Mouse (Mus musculus): Measurements from ENCODE around the gene Alkbh6. TPM values are rescaled to one million over a fixed set of nuclear protein-coding genes. Genes with fewer than 3 reads are reported as not detected.

Alkbh6 gene
- polyA plus RNA-seq, 1 experiment from 2014 or later: 92.9 TPM

DNA sequence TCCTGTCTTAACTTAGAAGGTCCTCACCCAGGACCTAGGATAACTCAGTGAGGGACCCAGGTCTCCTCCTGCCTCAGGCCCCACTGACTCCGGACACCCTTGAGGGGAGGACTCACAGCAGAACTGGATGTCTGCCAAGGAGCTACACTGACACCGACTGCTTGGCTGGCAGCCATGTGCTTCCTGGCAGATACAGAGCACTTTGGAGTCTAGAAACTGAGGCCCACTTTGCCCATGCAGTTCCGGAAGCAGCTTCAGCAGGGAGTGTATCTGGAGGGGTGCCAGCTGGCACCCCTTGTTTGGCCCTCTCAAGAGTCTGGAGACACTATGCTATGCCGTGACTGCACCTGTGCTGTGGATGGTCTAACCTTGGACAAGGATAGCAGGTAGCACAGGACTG lies 24.9 kb downstream of the Alkbh6 start:
- WGBS: 75% methylated on average over 4 of the region's 4 CpGs
- Histone ChIP-seq H3K4me1 (peaks cover 13% of the 10 kb centered on the region), H3K9ac (replicated peaks) (no peak overlapping the region), H3K27me3 (peaks cover 44% of the 10 kb centered on the region), H3K27ac (replicated peaks) (no peak overlapping the region), H3K9me3 (no peaks in the 10 kb centered on the region), H3K4me2 (replicated peaks) (no peak overlapping the region), H3K36me3 (no peaks in the 10 kb centered on the region), H3K4me3 (no peak overlapping the region)
- no peak for ATAC-seq (ENCODE audit: low FRiP score, low read depth)

- Histone ChIP-seq H3K4me2 (replicated peaks) (no peak overlapping the region), H3K36me3 (no peaks in the 10 kb centered on the region), H3K9ac (replicated peaks) (0 out of 2 replicates have a peak overlapping the region, but pooled peaks have one; percentile 6), H3K4me3 (no peak overlapping the region), H3K9me3 (no peaks in the 10 kb centered on the region), H3K27ac (replicated peaks) (no peak overlapping the region), H3K4me1 (peaks cover 13% of the 10 kb centered on the region), H3K27me3 (peaks cover 48% of the 10 kb centered on the region)
- ATAC-seq (ENCODE audit: low FRiP score, low read depth): no peak
- WGBS: 60% methylated on average over 5 of the region's 5 CpGs
Measured at GRCm38 (mm10) chr7:30334563-30334962, 26.0 kb downstream of the Alkbh6 start.

DNA sequence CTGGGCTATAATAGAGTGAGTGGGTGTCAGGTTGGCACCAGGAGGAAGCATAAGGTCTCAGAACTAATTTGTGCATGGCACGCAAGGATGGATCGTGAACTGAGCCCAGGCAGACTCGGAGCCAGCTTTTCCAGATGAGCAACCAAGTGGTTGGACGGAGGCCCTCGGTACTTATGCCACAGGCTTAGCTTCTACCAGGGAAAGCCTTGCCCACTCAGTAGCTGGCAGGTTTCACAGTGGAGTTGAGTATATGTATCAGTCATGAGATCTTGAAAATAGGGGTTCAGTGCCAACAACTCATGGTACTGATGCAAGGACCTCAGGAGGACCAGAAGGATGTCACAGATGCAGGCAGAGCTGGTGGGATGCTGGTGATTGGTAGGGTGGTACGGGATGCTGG lies 27.2 kb downstream of the Alkbh6 start:
- H3K9ac ChIP-seq (replicated peaks): no peak overlapping the region
- H3K4me2 ChIP-seq (replicated peaks): no peak overlapping the region
- no peak overlapping the region for H3K27ac ChIP-seq (replicated peaks)
- WGBS: 77% methylated on average over 6 of the region's 6 CpGs
- H3K4me1 ChIP-seq: peaks cover 13% of the 10 kb centered on the region
- H3K36me3 ChIP-seq: no peaks in the 10 kb centered on the region
- no peak for ATAC-seq (ENCODE audit: low FRiP score, low read depth)
- H3K4me3 ChIP-seq: no peak overlapping the region
- H3K9me3 ChIP-seq: no peaks in the 10 kb centered on the region
- H3K27me3 ChIP-seq: peaks cover 48% of the 10 kb centered on the region

DNA sequence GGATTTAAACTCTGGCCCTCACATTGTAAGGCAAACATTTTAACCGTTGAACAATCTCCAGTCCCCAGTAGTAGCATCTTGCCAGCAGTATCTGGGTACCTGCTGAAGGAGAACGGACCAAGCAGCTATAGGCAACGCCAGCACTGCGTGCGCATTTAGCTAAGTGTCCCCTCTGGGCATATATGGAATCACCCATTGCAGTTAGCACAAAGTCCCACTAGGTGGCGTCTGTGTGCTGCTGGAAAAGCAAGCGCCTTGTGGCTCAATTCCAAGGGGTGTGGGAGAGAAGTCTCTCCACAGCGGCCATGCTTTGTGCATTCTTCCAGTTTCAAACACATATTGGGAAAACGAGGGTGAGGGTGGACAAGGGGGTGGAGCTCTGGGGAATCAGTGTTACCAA lies 27.9 kb downstream of the Alkbh6 start:
- Histone ChIP-seq H3K4me1 (peaks cover 11% of the 10 kb centered on the region), H3K9ac (replicated peaks) (no peak overlapping the region), H3K36me3 (no peaks in the 10 kb centered on the region), H3K4me2 (replicated peaks) (no peak overlapping the region), H3K27me3 (peaks cover 44% of the 10 kb centered on the region), H3K27ac (replicated peaks) (no peak overlapping the region), H3K9me3 (no peaks in the 10 kb centered on the region), H3K4me3 (no peak overlapping the region)
- ATAC-seq (ENCODE audit: low FRiP score, low read depth): no peak; the same call in 1 of the 2 replicates
- WGBS: 2% methylated on average over 9 of the region's 9 CpGs

DNA sequence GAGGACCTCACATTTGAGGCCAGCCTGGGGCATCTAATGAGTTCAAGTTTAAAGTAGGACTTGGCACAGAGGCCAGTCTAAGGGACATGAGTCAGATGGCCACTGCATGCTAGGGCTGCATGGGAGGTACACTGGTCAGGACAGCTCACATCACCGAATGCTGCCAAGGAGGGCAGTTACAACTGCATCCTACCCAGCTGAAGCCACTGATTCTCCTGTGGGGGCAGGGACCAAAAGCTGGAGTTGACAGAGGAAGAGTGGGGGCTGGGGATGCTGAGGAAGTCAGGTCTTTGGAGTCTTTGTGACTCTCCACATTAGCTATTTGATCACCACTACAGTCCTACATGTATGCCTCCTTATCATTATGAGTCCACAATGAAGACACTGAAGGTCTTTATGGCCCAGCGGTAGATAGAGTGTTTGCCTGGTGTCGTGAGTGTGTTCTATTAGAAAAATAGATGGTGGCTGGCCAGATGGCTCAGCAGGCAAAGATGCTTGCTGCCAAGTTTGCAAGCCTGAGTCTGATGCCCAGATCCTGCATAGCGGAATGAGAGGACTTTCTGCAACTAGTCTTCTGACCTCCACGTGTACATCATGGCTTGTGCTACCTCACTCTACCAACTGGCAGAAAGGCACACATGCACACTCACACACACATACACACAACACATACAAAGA lies 31.1 kb downstream of the Alkbh6 start:
- WGBS: 76% methylated on average over 5 of the region's 5 CpGs
- H3K36me3 ChIP-seq: no peaks in the 10 kb centered on the region
- H3K9ac ChIP-seq (replicated peaks): no peak overlapping the region
- peaks cover 36% of the 10 kb centered on the region for H3K27me3 ChIP-seq
- ATAC-seq (ENCODE audit: low FRiP score, low read depth): no peak
- H3K4me1 ChIP-seq: no peaks in the 10 kb centered on the region
- no peak overlapping the region for H3K4me3 ChIP-seq
- H3K9me3 ChIP-seq: no peaks in the 10 kb centered on the region
- H3K27ac ChIP-seq (replicated peaks): no peak overlapping the region
- no peak overlapping the region for H3K4me2 ChIP-seq (replicated peaks)

- Histone ChIP-seq H3K36me3 (no peaks in the 10 kb centered on the region), H3K4me1 (peaks cover 3% of the 10 kb centered on the region), H3K4me2 (replicated peaks) (no peak overlapping the region), H3K9me3 (no peaks in the 10 kb centered on the region), H3K4me3 (no peak overlapping the region), H3K27ac (replicated peaks) (no peak overlapping the region), H3K9ac (replicated peaks) (no peak overlapping the region), H3K27me3 (peaks cover 61% of the 10 kb centered on the region)
- no peak for ATAC-seq (ENCODE audit: low FRiP score, low read depth)
- 30% methylated on average over 21 of the region's 21 CpGs for WGBS
Measured at GRCm38 (mm10) chr7:30346635-30347379, 38.3 kb downstream of the Alkbh6 start.

GRCm38 (mm10) chr7:30347828-30348227 lies 39.3 kb downstream of the Alkbh6 start:
- Histone ChIP-seq H3K4me1 (peaks cover 3% of the 10 kb centered on the region), H3K9ac (replicated peaks) (no peak overlapping the region), H3K4me3 (no peak overlapping the region), H3K27ac (replicated peaks) (no peak overlapping the region), H3K9me3 (no peaks in the 10 kb centered on the region), H3K4me2 (replicated peaks) (peak overlapping the region; percentile 34), H3K27me3 (peaks cover 57% of the 10 kb centered on the region), H3K36me3 (no peaks in the 10 kb centered on the region)
- ATAC-seq (ENCODE audit: low FRiP score, low read depth): peak; percentile 65
- 1% methylated on average over 30 of the region's 30 CpGs for WGBS

DNA sequence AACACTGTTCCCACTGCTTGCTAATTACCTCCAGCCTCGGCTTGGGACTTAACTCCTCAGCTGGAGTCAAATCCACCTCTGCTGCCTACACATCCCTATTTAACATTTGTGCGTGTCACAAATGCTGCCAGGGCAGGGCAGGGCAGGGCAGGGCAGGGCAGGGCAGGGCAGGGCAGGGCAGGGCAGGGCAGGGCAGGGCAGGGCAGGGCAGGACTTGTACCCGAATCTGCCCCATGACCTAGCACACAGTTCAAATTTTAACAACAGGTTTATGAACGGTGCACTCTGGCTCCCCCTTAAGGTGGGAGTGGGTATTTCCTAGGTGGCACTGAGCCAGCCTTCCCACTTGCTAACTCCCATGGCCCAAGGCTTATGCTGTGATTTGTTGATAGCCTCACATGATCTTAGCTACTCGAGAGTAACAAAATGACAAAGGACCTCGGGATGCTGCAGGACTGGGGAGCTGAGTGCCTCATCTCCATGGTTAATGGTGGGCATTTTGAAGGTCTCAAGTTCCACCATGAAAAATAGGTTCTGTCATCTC lies 44.8 kb downstream of the Alkbh6 start:
- peaks cover 21% of the 10 kb centered on the region for H3K27me3 ChIP-seq
- H3K27ac ChIP-seq (replicated peaks): 0 out of 2 replicates have a peak overlapping the region, but pooled peaks have one; percentile 15
- no peak overlapping the region for H3K9ac ChIP-seq (replicated peaks)
- ATAC-seq (ENCODE audit: low FRiP score, low read depth): peak; percentile 68; the same call in 1 of the 2 replicates
- no peak overlapping the region for H3K4me3 ChIP-seq
- H3K36me3 ChIP-seq: peaks cover 21% of the 10 kb centered on the region
- peaks cover 11% of the 10 kb centered on the region for H3K4me1 ChIP-seq
- H3K9me3 ChIP-seq: no peaks in the 10 kb centered on the region
- no peak overlapping the region for H3K4me2 ChIP-seq (replicated peaks)
- WGBS: 23% methylated on average over 6 of the region's 6 CpGs

DNA sequence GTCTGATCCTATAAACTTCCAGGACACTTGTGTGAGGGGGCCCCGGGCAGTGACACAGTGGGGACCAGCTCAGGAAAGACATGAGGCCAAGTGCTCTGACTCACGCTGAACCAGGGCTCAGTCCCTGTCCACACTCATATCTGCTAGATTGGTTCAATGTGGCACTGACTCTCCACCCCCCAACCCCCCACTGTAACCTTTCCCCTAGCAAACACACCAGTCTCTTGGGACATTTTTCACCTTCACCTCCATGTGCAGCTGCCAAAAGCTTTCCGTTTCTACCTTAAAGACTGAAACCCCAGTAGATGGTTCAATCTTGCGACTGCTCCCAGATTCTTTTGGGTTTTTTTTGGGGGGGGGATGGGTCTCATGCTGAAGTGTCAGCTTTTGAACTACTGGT lies 45.5 kb downstream of the Alkbh6 start:
- WGBS: 70% methylated on average over 4 of the region's 4 CpGs
- Histone ChIP-seq H3K4me1 (peaks cover 12% of the 10 kb centered on the region), H3K36me3 (peaks cover 21% of the 10 kb centered on the region), H3K4me3 (no peak overlapping the region), H3K9me3 (no peaks in the 10 kb centered on the region), H3K27ac (replicated peaks) (0 out of 2 replicates have a peak overlapping the region, but pooled peaks have one; percentile 15), H3K27me3 (peaks cover 14% of the 10 kb centered on the region), H3K9ac (replicated peaks) (no peak overlapping the region), H3K4me2 (replicated peaks) (no peak overlapping the region)
- no peak for ATAC-seq (ENCODE audit: low FRiP score, low read depth)

GRCm38 (mm10) chr7:30358378-30359186 lies 50.1 kb downstream of the Alkbh6 start:
- Histone ChIP-seq H3K27ac (replicated peaks) (no peak overlapping the region), H3K36me3 (peaks cover 35% of the 10 kb centered on the region), H3K9ac (replicated peaks) (no peak overlapping the region), H3K4me2 (replicated peaks) (no peak overlapping the region), H3K4me3 (no peak overlapping the region), H3K4me1 (peaks cover 45% of the 10 kb centered on the region), H3K9me3 (no peaks in the 10 kb centered on the region), H3K27me3 (no peaks in the 10 kb centered on the region)
- ATAC-seq (ENCODE audit: low FRiP score, low read depth): no peak
- 73% methylated on average over 7 of the region's 7 CpGs for WGBS

- peaks cover 8% of the 10 kb centered on the region for H3K27me3 ChIP-seq
- no peak overlapping the region for H3K9ac ChIP-seq (replicated peaks)
- WGBS: 90% methylated on average over 31 of the region's 31 CpGs
- peaks cover 35% of the 10 kb centered on the region for H3K36me3 ChIP-seq
- H3K4me3 ChIP-seq: no peak overlapping the region
- no peak overlapping the region for H3K27ac ChIP-seq (replicated peaks)
- H3K9me3 ChIP-seq: no peaks in the 10 kb centered on the region
- H3K4me1 ChIP-seq: peaks cover 42% of the 10 kb centered on the region
- no peak for ATAC-seq (ENCODE audit: low FRiP score, low read depth)
- H3K4me2 ChIP-seq (replicated peaks): 0 out of 2 replicates have a peak overlapping the region, but pooled peaks have one; percentile 4
Measured at GRCm38 (mm10) chr7:30359276-30359865, 50.9 kb downstream of the Alkbh6 start.
